Mouse (Mus musculus) liver, embryonic 14.5 days (tissue): ENCODE results near the gene Snhg11. TPM values are rescaled to one million over a fixed set of nuclear protein-coding genes. Genes with fewer than 3 reads are reported as not detected.

Source experiments
- ATAC-seq: fragments of 200-750 bp; cut with Nextera tagmentation; 2 replicates; pipeline ENCODE4 v1.8.0; 2017; ENCODE audit warnings: moderate number of reproducible peaks, mild to moderate bottlenecking, moderate library complexity; ENCODE audit not compliant: insufficient read depth
- DNase-seq, 3 experiments: peaks; one replicate each; pipeline ENCODE4 v3.0.0-alpha.2; 2012 to 2013; ENCODE audit warnings: low read depth in 3 of 3, low spot score in 3 of 3
- H3K27ac ChIP-seq: fragments of 300-500 bp; sonication (generic); 2 replicates; pipeline ENCODE4 v1.5.1; 2014; ENCODE audit warnings: moderate library complexity, mild to moderate bottlenecking, control low read depth, inconsistent platforms
- H3K27me3 ChIP-seq: fragments of 300-500 bp; sonication (generic); 2 replicates; pipeline ENCODE4 v1.6.1; 2014; ENCODE audit warnings: mild to moderate bottlenecking, low read length, moderate library complexity; ENCODE audit not compliant: control insufficient read depth, insufficient read depth
- H3K36me3 ChIP-seq: fragments of 300-500 bp; sonication (generic); replicated peaks from 2 replicates; pipeline ENCODE4 v1.6.1; 2014; ENCODE audit warnings: low read depth; ENCODE audit not compliant: control insufficient read depth, insufficient read depth
- H3K4me1 ChIP-seq, 2 experiments: fragments of 200-500 bp in 1 of 2; fragments of 300-500 bp in 1 of 2; sonication (generic) in 1 of 2; replicated peaks; 2 replicates each; pipeline ENCODE4 v1.6.1; 2012 to 2014; ENCODE audit warnings: antibody characterized with exemption in 1 of 2, inconsistent platforms in 1 of 2, low read length in 1 of 2; ENCODE audit not compliant: control insufficient read depth in 2 of 2, insufficient read depth in 2 of 2
- H3K4me2 ChIP-seq: fragments of 300-500 bp; sonication (generic); 2 replicates; pipeline ENCODE4 v1.6.1; 2014; ENCODE audit warnings: low read depth, mild to moderate bottlenecking, control low read depth, moderate library complexity
- H3K4me3 ChIP-seq, 2 experiments: fragments of 200-500 bp in 1 of 2; fragments of 300-500 bp in 1 of 2; sonication (generic) in 1 of 2; 2 replicates each; pipeline ENCODE4 v1.5.1; 2012 to 2014; ENCODE audit warnings: low read depth in 2 of 2, low read length in 2 of 2, mild to moderate bottlenecking in 2 of 2, control low read depth in 1 of 2, inconsistent platforms in 1 of 2, moderate library complexity in 1 of 2; ENCODE audit not compliant: insufficient read depth in 1 of 2
- H3K9ac ChIP-seq: fragments of 300-500 bp; sonication (generic); replicated peaks from 2 replicates; pipeline ENCODE4 v1.6.1; 2014; ENCODE audit warnings: mild to moderate bottlenecking, control low read depth, moderate library complexity
- H3K9me3 ChIP-seq: fragments of 300-500 bp; sonication (generic); 2 replicates; pipeline ENCODE4 v1.6.1; 2016; ENCODE audit warnings: low read length, mixed read lengths; ENCODE audit not compliant: control insufficient read depth
- CTCF ChIP-seq: IDR thresholded peaks from 2 replicates; pipeline ENCODE4 v1.5.1; 2016; ENCODE audit warnings: antibody characterized with exemption, low read depth, control low read depth
- EP300 ChIP-seq: IDR thresholded peaks from 2 replicates; pipeline ENCODE4 v1.6.1; 2016; ENCODE audit warnings: antibody characterized with exemption, low read depth
- WGBS: fragments of 180-500 bp; shearing (Covaris S2); extraction: QIAGEN DNeasy Blood & Tissue Kit; methylation state at CpG from one replicate; pipeline ENCODE4 v1.1.7; 2014; ENCODE audit not compliant: insufficient replicate concordance; 5-methylcytosine and 5-hydroxymethylcytosine counted together
- polyA plus RNA-seq, 2 experiments: library from polyadenylated mRNA; depleted of rRNA in 1 of 2; stranded (reverse) in 1 of 2; unstranded in 1 of 2; fragments of >200 nt; fragmentation: Nextera tagmentation in 1 of 2; extraction: Ambion mirVana in 1 of 2; gene quantifications; 2 replicates each; pipeline versions ENCODE4 v1.2.1 to v1.2.3; 2012 to 2014

The Snhg11 gene
- polyA plus RNA-seq, 2 experiments: 0.42 to 2.0 TPM

DNA sequence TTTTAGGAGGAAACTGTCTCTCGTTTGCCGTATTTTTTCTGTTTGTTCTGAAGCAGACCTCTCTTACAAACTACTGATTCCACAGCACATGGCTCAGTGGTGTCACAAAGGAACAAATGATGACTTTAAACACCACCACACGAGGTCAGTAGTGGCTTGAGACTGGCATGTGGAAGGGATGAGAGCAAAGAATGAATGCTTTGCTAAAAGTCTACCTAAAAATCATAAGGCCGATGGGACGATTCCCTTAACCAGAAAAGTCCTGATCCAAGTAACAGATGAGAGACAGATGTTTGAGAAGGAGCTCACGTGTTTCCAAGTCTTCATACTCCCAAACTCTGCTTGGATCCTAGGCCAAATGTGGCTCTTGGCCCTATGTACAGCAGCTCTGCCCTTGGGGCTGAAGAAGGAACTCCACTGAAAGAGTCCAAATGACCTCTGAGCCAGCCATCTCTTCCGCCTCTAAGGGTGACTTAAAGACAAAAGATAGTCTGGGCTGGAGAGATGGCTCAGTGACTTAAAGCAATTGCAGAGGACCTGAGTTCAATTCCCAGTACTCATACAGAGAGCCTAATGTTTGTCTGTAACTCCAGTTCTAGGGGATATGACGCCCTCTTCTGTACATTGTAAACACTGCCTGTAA lies 13.6 kb upstream of the Snhg11 start:
- H3K4me2 ChIP-seq: peak overlapping the region; percentile 75
- H3K27ac ChIP-seq: 0 out of 2 replicates have a peak overlapping the region, but pooled peaks have one; percentile 12
- H3K9me3 ChIP-seq: no peaks in the 10 kb centered on the region
- no peak for DNase-seq
- H3K36me3 ChIP-seq: peaks cover 29% of the 10 kb centered on the region
- H3K4me1 ChIP-seq: peaks cover 3 to 20% of the 10 kb centered on the region in 2 experiments
- no peaks in the 10 kb centered on the region for H3K27me3 ChIP-seq
- H3K9ac ChIP-seq: 0 out of 2 replicates have a peak overlapping the region, but pooled peaks have one; percentile 16
- peak overlapping the region in 1 of 2 experiments; percentile 80; a peak in 2 of 4 replicates for H3K4me3 ChIP-seq
- WGBS: 31% methylated on average over 8 of the region's 8 CpGs
- TF ChIP-seq EP300 (no peak), CTCF (no peak)
- peak; percentile 56; the same call in 1 of the 2 replicates for ATAC-seq

DNA sequence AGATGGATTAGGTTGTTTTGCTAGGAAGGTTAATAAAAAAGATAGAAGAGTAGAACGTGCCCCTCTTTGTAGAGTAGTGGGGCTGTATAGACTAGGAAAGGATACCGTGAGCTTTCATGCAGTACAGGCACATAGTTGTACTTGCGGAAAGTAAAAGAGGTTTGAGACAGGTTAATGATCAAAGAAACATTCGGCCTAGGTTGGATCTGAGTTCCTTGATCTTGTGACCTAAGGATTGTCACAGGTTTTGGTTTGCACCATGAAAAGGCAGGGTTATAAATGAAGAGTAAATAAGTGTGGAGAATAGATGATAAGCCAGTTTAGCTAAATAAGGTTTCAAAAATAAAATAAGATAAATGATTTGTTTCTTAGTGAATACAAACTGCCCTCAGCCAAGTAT lies 11.3 kb upstream of the Snhg11 start:
- TF ChIP-seq CTCF (no peak), EP300 (no peak)
- Histone ChIP-seq H3K27me3 (no peaks in the 10 kb centered on the region), H3K27ac (no peak overlapping the region), H3K4me3 (no peak overlapping the region), H3K9ac (no peak overlapping the region), H3K4me2 (no peak overlapping the region), H3K9me3 (no peaks in the 10 kb centered on the region), H3K4me1 (peaks cover 3 to 15% of the 10 kb centered on the region in 2 experiments; a peak in 3 of 4 replicates), H3K36me3 (peaks cover 7% of the 10 kb centered on the region)
- DNase-seq (no peak), ATAC-seq (no peak)
- WGBS: 62% methylated on average over 4 of the region's 4 CpGs

DNA sequence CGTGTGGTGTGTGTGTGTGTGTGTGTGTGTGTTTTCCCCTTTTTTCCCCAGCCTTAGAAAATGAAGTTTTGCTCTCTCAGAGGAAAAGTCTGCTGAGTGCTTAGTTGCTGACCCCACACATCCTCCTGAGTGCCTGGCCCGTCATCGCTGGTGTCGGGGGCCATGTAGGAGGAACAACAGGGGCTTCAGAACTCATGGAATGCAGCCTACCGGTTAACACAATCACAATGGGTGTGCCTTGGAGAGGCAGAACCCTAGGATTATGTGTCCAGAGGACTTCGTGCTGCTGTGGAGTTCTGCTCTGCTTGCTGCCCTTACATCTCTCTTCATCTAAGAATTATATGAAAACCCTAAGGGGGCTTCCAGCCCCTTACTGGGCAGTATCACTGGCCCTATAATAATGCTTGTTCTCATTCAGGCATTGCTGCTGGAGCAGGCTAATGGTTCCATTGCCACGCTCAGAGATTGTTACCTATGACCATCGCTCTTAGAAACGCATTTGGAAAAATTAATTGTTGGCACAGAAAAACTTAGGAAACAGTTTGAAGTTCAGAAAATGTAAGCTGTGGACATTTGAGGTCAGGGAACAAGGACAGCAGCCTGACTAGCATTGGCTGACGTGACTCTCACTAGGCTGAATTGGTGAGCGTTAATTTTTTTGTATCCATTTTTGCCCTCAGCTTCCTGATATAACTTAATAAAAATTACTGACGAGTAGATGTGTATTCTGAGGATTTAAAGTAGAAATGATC lies 10.2 kb upstream of the Snhg11 start:
- ATAC-seq (no peak), DNase-seq (no peak)
- H3K27me3 ChIP-seq: no peaks in the 10 kb centered on the region
- no peak overlapping the region for H3K4me3 ChIP-seq
- H3K4me2 ChIP-seq: no peak overlapping the region
- H3K4me1 ChIP-seq: peaks cover 3 to 4% of the 10 kb centered on the region in 2 experiments; a peak in 2 of 4 replicates
- H3K36me3 ChIP-seq: no peaks in the 10 kb centered on the region
- H3K27ac ChIP-seq: no peak overlapping the region
- 64% methylated on average over 12 of the region's 12 CpGs for WGBS
- H3K9me3 ChIP-seq: no peaks in the 10 kb centered on the region
- no peak overlapping the region for H3K9ac ChIP-seq
- TF ChIP-seq EP300: no peak
- TF ChIP-seq CTCF: no peak

DNA sequence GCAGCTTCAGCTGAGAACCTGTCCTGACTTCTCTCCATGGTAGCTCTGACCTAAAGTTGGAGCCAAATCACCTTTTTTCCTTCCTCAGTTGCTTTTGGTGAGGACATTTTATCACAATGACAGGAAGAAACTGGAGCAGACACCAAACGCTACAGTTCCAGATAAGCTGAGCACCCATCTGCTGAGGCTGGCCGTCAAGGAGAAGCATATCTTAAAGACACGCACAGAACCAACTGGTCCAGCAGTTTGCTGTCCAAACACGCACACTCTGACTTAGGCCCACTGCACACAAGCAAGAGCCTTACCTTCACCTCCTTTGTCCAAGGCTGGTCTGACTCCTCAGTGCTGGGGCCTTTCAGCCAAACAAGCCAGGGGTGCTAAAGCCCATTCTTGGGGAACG lies 7.8 kb upstream of the Snhg11 start:
- TF ChIP-seq EP300 (no peak), CTCF (no peak)
- WGBS: 36% methylated on average over 5 of the region's 5 CpGs

DNA sequence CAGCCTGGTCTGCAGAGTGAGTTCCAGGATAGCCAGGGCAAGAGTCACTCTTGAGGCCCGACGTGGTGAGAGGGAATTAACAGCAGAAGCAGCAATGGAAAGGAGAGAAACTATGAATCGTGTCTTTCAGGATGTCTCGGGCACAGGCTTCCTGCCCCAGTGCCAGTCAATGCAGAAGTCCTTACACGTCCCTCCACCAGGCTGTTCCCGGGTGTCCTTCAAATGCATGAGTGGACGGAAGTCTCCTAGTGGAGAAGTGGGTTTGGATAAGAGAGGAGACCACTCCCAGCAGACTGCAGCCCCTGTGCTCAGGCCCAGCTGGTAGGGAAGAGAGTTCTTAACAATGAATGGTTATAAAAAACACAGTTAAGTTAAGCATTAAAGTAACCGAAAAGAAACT lies 7.1 kb upstream of the Snhg11 start:
- no peak overlapping the region for H3K4me3 ChIP-seq
- H3K4me1 ChIP-seq: peaks cover 0 to 3% of the 10 kb centered on the region in 2 experiments; a peak in 1 of 4 replicates
- DNase-seq (no peak), ATAC-seq (no peak)
- no peak overlapping the region for H3K9ac ChIP-seq
- no peak overlapping the region for H3K27ac ChIP-seq
- H3K4me2 ChIP-seq: no peak overlapping the region
- H3K36me3 ChIP-seq: no peaks in the 10 kb centered on the region
- H3K27me3 ChIP-seq: no peaks in the 10 kb centered on the region
- H3K9me3 ChIP-seq: no peaks in the 10 kb centered on the region
- WGBS: 76% methylated on average over 8 of the region's 8 CpGs
- TF ChIP-seq EP300 (no peak), CTCF (no peak)

More for the DNA sequence above, 7.8 kb upstream of the Snhg11 start:
- Histone ChIP-seq H3K27ac (no peak overlapping the region), H3K27me3 (no peaks in the 10 kb centered on the region), H3K36me3 (no peaks in the 10 kb centered on the region), H3K9me3 (no peaks in the 10 kb centered on the region), H3K4me2 (no peak overlapping the region), H3K4me3 (no peak overlapping the region), H3K4me1 (no peaks in the 10 kb centered on the region), H3K9ac (no peak overlapping the region)
- ATAC-seq: no peak
- no peak for DNase-seq
